Mouse (Mus musculus): ENCODE data around the gene Igsf9b. TPM values are rescaled to one million over a fixed set of nuclear protein-coding genes. Genes with fewer than 3 reads are reported as not detected.

Gene Igsf9b
- total RNA-seq, 2 experiments from 2014 or later = 71.0 to 72.1 TPM

- intact Hi-C loops (cut with DNase I) = loop anchor here (10.0 kb wide), 1 partner anchor 266 kb away; no protein-coding TSS in a partner anchor
Measured at GRCm38 (mm10) chr9:27321267-27321666, 22.3 kb downstream of the Igsf9b start.

GRCm38 (mm10) chr9:27322277-27322676 lies 23.3 kb downstream of the Igsf9b start:
- no peak for DNase-seq (ENCODE audit: extremely low spot score in 1 of 2, low spot score in 2 of 2)
- intact Hi-C loops (cut with DNase I) = loop anchor here (10.0 kb wide), 1 partner anchor 267 kb away; no protein-coding TSS in a partner anchor

More at GRCm38 (mm10) chr9:27321267-27321666, 22.3 kb downstream of the Igsf9b start:
- DNase-seq (ENCODE audit: extremely low spot score in 1 of 2, low spot score in 2 of 2) = no peak

GRCm38 (mm10) chr9:27323412-27323811 lies 24.4 kb downstream of the Igsf9b start:
- intact Hi-C loops (cut with DNase I) = loop anchor here (10.0 kb wide), 1 partner anchor 269 kb away; no protein-coding TSS in a partner anchor

GRCm38 (mm10) chr9:27325920-27326319 lies 26.9 kb downstream of the Igsf9b start:
- intact Hi-C loops (cut with DNase I) = loop anchor here (5.0 to 10.0 kb wide), 2 partner anchors 219 to 271 kb away; no protein-coding TSS in a partner anchor
- DNase-seq (ENCODE audit: extremely low spot score in 1 of 2, low spot score in 2 of 2) = peak; percentile 69 to 71

More at GRCm38 (mm10) chr9:27323412-27323811, 24.4 kb downstream of the Igsf9b start:
- no peak for DNase-seq (ENCODE audit: extremely low spot score in 1 of 2, low spot score in 2 of 2)

- no peak for DNase-seq (ENCODE audit: extremely low spot score in 1 of 2, low spot score in 2 of 2)
- intact Hi-C loops (cut with DNase I) = loop anchor here (5.0 to 10.0 kb wide), 2 partner anchors 220 to 273 kb away; no protein-coding TSS in a partner anchor
Measured at GRCm38 (mm10) chr9:27327558-27327957, 28.6 kb downstream of the Igsf9b start.

GRCm38 (mm10) chr9:27330374-27330773 lies 31.4 kb downstream of the Igsf9b start:
- DNase-seq (ENCODE audit: extremely low spot score in 1 of 2, low spot score in 2 of 2) = no peak
- intact Hi-C loops (cut with DNase I) = no loop called here

- DNase-seq (ENCODE audit: extremely low spot score in 1 of 2, low spot score in 2 of 2) = no peak
- intact Hi-C loops (cut with DNase I) = no loop called here
Measured at GRCm38 (mm10) chr9:27331538-27331937, 32.5 kb downstream of the Igsf9b start.

GRCm38 (mm10) chr9:27334895-27335294 lies 35.9 kb downstream of the Igsf9b start:
- intact Hi-C loops (cut with DNase I) = no loop called here
- no peak for DNase-seq (ENCODE audit: extremely low spot score in 1 of 2, low spot score in 2 of 2)

GRCm38 (mm10) chr9:27336962-27337636 lies 38.1 kb downstream of the Igsf9b start:
- peak; percentile 58 to 68 for DNase-seq (ENCODE audit: extremely low spot score in 1 of 2, low spot score in 2 of 2)
- intact Hi-C loops (cut with DNase I) = no loop called here

- intact Hi-C loops (cut with DNase I) = no loop called here
- no peak for DNase-seq (ENCODE audit: extremely low spot score in 1 of 2, low spot score in 2 of 2)
Measured at GRCm38 (mm10) chr9:27339168-27339567, 40.2 kb downstream of the Igsf9b start.

GRCm38 (mm10) chr9:27346541-27347269 lies 47.7 kb downstream of the Igsf9b start:
- no peak for DNase-seq (ENCODE audit: extremely low spot score in 1 of 2, low spot score in 2 of 2)
- intact Hi-C loops (cut with DNase I) = no loop called here

- DNase-seq (ENCODE audit: extremely low spot score in 1 of 2, low spot score in 2 of 2) = no peak
- intact Hi-C loops (cut with DNase I) = no loop called here
Measured at GRCm38 (mm10) chr9:27353082-27353481, 54.1 kb downstream of the Igsf9b start.

GRCm38 (mm10) chr9:27357893-27358292 lies 58.9 kb downstream of the Igsf9b start:
- DNase-seq (ENCODE audit: extremely low spot score in 1 of 2, low spot score in 2 of 2) = no peak
- intact Hi-C loops (cut with DNase I) = no loop called here

GRCm38 (mm10) chr9:27367231-27367630 lies 68.2 kb downstream of the Igsf9b start:
- DNase-seq (ENCODE audit: extremely low spot score in 1 of 2, low spot score in 2 of 2) = no peak
- intact Hi-C loops (cut with DNase I) = no loop called here

GRCm38 (mm10) chr9:27369108-27369507 lies 70.1 kb downstream of the Igsf9b start:
- intact Hi-C loops (cut with DNase I) = no loop called here
- DNase-seq (ENCODE audit: extremely low spot score in 1 of 2, low spot score in 2 of 2) = peak in 1 of 2 experiments; percentile 34

- intact Hi-C loops (cut with DNase I) = no loop called here
Measured at GRCm38 (mm10) chr9:27375746-27376145, 76.7 kb downstream of the Igsf9b start.

GRCm38 (mm10) chr9:27386951-27387350 lies 87.9 kb downstream of the Igsf9b start:
- intact Hi-C loops (cut with DNase I) = no loop called here
- no peak for DNase-seq (ENCODE audit: extremely low spot score in 1 of 2, low spot score in 2 of 2)

More at GRCm38 (mm10) chr9:27375746-27376145, 76.7 kb downstream of the Igsf9b start:
- DNase-seq (ENCODE audit: extremely low spot score in 1 of 2, low spot score in 2 of 2) = no peak

GRCm38 (mm10) chr9:27396500-27396899 lies 97.5 kb downstream of the Igsf9b start, which contains the start of gene Spata19:
Gene Spata19, plus strand, starts transcription at chr9:27396800.
- intact Hi-C loops (cut with DNase I) = no loop called here

GRCm38 (mm10) chr9:27401169-27401568 lies 102.2 kb downstream of the Igsf9b start:
- intact Hi-C loops (cut with DNase I) = no loop called here
- no peak for DNase-seq (ENCODE audit: extremely low spot score in 1 of 2, low spot score in 2 of 2)

More at GRCm38 (mm10) chr9:27396500-27396899, 97.5 kb downstream of the Igsf9b start, which contains the start of gene Spata19:
- no peak for DNase-seq (ENCODE audit: extremely low spot score in 1 of 2, low spot score in 2 of 2)

Data from left cerebral cortex, postnatal 10 days (tissue).